Mouse (Mus musculus): Measurements from ENCODE around the gene Ubtd2. TPM values are rescaled to one million over a fixed set of nuclear protein-coding genes. Genes with fewer than 3 reads are reported as not detected.

Ubtd2 gene
- 61.5 and 61.7 TPM in 2 replicates for polyA plus RNA-seq (2014; fragmentation: Nextera tagmentation; extraction: Ambion mirVana)

DNA sequence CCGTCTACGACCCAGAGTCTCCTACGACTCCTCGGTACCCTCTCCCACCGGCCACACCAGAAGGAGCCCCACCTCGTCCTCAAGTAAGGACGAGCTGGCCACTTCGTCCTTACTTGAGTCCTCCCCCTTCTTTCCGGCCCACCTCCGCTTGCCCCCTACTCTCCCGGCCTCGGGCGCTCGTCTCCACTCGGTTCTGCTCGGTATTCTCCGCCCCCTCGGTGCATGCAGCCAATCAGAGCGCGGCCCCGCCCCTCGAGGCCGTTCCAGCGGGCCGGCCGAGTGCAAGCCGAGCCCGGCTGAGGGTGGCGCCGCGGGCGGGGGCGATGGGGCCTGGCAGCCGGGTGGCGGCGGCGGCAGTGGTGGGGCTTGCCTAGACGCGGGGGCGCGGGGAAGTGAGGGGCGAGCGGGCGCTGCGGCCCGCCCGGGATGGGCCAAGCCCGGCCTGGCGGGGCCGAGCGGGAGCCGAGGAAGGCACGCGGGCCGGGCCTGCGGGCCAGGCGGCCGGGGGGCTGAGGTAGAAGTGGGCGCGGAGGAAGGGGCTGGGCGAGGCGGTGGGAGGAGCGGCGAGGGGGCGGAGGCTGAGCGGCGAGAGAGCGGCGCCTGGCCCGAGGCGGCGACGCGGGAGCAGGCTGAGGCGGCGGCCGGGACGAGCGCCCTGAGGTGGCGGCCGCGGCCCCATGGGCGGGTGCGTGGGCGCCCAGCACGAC is at the start of gene Ubtd2:
Gene Ubtd2 (plus strand): TSS at position 571 of the 707 bp plus-strand sequence.
- no peaks in the 10 kb centered on the region for H3K4me1 ChIP-seq (ENCODE audit: control insufficient read depth, insufficient read depth, low read length)
- peak; percentile 97 for ATAC-seq (ENCODE audit: insufficient number of reproducible peaks, insufficient read depth, low FRiP score, low read depth)
- peak within 1 kb of the TSS; percentile 96 for H3K4me3 ChIP-seq (ENCODE audit: low read depth, low read length)
- WGBS = 1% methylated on average over 69 of the region's 86 CpGs
- peak within 1 kb of the TSS; percentile 94 for H3K27ac ChIP-seq (ENCODE audit: low read length)
- peak within 1 kb of the TSS; percentile 86 for H3K9ac ChIP-seq (replicated peaks; ENCODE audit: low read depth, low read length)
- no peaks in the 10 kb centered on the region for H3K27me3 ChIP-seq (ENCODE audit: control insufficient read depth, insufficient read depth, low read length)
- no peaks in the 10 kb centered on the region for H3K9me3 ChIP-seq (ENCODE audit: control insufficient read depth, low read depth, low read length)
- no peaks in the 10 kb centered on the region for H3K36me3 ChIP-seq (ENCODE audit: control insufficient read depth, insufficient read depth, low read length)
- H3K4me2 ChIP-seq (replicated peaks; ENCODE audit: low read depth, low read length) = peak within 1 kb of the TSS; percentile 78

DNA sequence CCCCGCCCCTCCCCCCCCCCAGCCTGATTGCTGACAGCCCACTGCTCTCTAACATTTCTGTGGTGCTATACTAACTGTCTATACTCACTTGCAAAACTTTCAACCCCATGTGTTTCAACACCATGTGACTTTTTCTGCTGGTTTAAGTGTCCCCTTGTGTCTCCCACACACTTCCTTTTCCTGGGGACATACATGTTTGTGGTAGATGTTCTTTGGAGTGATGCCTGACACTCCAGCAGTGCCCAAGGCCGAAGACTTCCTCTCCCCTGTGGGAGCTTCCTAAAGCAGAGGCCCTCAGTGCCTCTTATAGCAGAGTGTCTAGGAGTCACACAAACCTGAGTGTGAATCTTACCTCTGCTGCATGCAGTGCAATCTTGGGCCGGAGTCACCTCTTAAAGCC is 47.3 kb upstream of the Ubtd2 start:
- H3K27ac ChIP-seq (ENCODE audit: low read length) = no peak overlapping the region
- H3K4me2 ChIP-seq (replicated peaks; ENCODE audit: low read depth, low read length) = no peak overlapping the region
- no peaks in the 10 kb centered on the region for H3K27me3 ChIP-seq (ENCODE audit: control insufficient read depth, insufficient read depth, low read length)
- H3K36me3 ChIP-seq (ENCODE audit: control insufficient read depth, insufficient read depth, low read length) = peaks cover 27% of the 10 kb centered on the region
- no peak overlapping the region for H3K4me3 ChIP-seq (ENCODE audit: low read depth, low read length)
- ATAC-seq (ENCODE audit: insufficient number of reproducible peaks, insufficient read depth, low FRiP score, low read depth) = no peak
- no peaks in the 10 kb centered on the region for H3K9me3 ChIP-seq (ENCODE audit: control insufficient read depth, low read depth, low read length)
- no peak overlapping the region for H3K9ac ChIP-seq (replicated peaks; ENCODE audit: low read depth, low read length)
- 74% methylated on average over 3 of the region's 3 CpGs for WGBS
- no peaks in the 10 kb centered on the region for H3K4me1 ChIP-seq (ENCODE audit: control insufficient read depth, insufficient read depth, low read length)

- Histone ChIP-seq H3K27ac (ENCODE audit: low read length) (no peak overlapping the region), H3K27me3 (ENCODE audit: control insufficient read depth, insufficient read depth, low read length) (no peaks in the 10 kb centered on the region), H3K4me3 (ENCODE audit: low read depth, low read length) (no peak overlapping the region), H3K4me1 (ENCODE audit: control insufficient read depth, insufficient read depth, low read length) (no peaks in the 10 kb centered on the region), H3K9me3 (ENCODE audit: control insufficient read depth, low read depth, low read length) (no peaks in the 10 kb centered on the region), H3K36me3 (ENCODE audit: control insufficient read depth, insufficient read depth, low read length) (peaks cover 24% of the 10 kb centered on the region; the same call in 1 of the 2 replicates), H3K9ac (replicated peaks; ENCODE audit: low read depth, low read length) (no peak overlapping the region), H3K4me2 (replicated peaks; ENCODE audit: low read depth, low read length) (no peak overlapping the region)
- no peak for ATAC-seq (ENCODE audit: insufficient number of reproducible peaks, insufficient read depth, low FRiP score, low read depth)
Measured at GRCm38 (mm10) chr11:32409052-32409451, 46.1 kb upstream of the Ubtd2 start.

DNA sequence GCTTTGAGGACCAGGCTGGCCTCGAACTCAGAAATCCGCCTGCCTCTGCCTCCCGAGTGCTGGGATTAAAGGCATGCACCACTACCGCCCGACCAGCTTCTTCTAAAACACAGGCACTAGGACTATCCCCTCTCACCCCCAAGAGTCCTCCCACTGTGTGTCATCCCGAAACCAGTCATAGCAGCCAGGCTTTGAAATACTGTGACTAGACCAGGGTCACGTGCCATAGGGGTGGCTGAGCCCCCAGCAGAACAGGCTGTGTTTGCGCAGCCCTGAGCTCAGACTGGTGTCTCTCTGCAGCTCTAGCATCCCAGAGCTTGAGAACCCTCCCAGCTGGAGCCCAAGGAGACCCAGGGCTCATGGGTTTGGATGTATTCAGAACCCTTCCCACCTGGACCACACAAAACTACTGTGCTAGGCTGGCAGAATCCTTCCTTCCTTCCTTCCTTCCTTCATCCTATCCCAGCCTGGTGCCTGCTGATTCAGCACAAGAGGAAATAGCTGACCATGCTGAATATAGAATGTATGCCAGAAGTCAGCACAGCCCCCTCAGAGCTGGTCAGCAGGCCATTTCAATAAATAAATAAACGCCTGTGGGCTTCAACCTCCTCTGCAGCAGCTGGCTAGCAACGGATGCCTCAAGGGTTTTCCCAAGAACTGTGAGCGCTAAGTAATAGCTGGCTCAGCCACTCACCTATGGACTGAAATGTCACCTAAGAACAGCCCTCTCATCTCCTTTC is 45.2 kb upstream of the Ubtd2 start:
- peaks cover 29% of the 10 kb centered on the region; the same call in 1 of the 2 replicates for H3K36me3 ChIP-seq (ENCODE audit: control insufficient read depth, insufficient read depth, low read length)
- no peak for ATAC-seq (ENCODE audit: insufficient number of reproducible peaks, insufficient read depth, low FRiP score, low read depth)
- no peaks in the 10 kb centered on the region for H3K9me3 ChIP-seq (ENCODE audit: control insufficient read depth, low read depth, low read length)
- WGBS = 81% methylated on average over 11 of the region's 11 CpGs
- H3K4me2 ChIP-seq (replicated peaks; ENCODE audit: low read depth, low read length) = no peak overlapping the region
- no peak overlapping the region for H3K27ac ChIP-seq (ENCODE audit: low read length)
- H3K9ac ChIP-seq (replicated peaks; ENCODE audit: low read depth, low read length) = no peak overlapping the region
- no peaks in the 10 kb centered on the region for H3K27me3 ChIP-seq (ENCODE audit: control insufficient read depth, insufficient read depth, low read length)
- no peak overlapping the region for H3K4me3 ChIP-seq (ENCODE audit: low read depth, low read length)
- H3K4me1 ChIP-seq (ENCODE audit: control insufficient read depth, insufficient read depth, low read length) = no peaks in the 10 kb centered on the region

- Histone ChIP-seq H3K27me3 (ENCODE audit: control insufficient read depth, insufficient read depth, low read length) (no peaks in the 10 kb centered on the region), H3K36me3 (ENCODE audit: control insufficient read depth, insufficient read depth, low read length) (peaks cover 72% of the 10 kb centered on the region), H3K4me3 (ENCODE audit: low read depth, low read length) (no peak overlapping the region), H3K4me1 (ENCODE audit: control insufficient read depth, insufficient read depth, low read length) (no peaks in the 10 kb centered on the region), H3K9ac (replicated peaks; ENCODE audit: low read depth, low read length) (no peak overlapping the region), H3K9me3 (ENCODE audit: control insufficient read depth, low read depth, low read length) (no peaks in the 10 kb centered on the region), H3K27ac (ENCODE audit: low read length) (no peak overlapping the region), H3K4me2 (replicated peaks; ENCODE audit: low read depth, low read length) (no peak overlapping the region)
- WGBS = 75% methylated on average over 5 of the region's 5 CpGs
- no peak for ATAC-seq (ENCODE audit: insufficient number of reproducible peaks, insufficient read depth, low FRiP score, low read depth)
Measured at GRCm38 (mm10) chr11:32420001-32420400, 35.2 kb upstream of the Ubtd2 start.

DNA sequence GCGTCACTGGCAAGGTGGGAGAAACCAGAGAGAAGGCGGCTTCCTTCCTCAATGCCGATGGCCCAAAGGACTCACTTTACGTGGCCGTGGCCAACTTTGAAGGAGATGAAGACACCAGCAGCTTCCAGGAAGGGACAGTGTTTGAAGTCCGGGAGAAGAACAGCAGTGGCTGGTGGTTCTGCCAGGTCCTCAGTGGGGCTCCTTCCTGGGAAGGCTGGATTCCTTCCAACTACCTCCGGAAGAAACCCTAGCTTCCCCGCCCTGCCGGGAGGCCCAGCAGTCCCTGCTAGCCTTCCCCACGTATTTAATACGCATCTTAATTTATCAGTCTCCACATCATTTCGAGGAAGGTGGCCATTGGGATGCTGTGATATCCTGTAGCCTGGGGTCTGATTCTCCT is 31.9 kb upstream of the Ubtd2 start:
- no peaks in the 10 kb centered on the region for H3K27me3 ChIP-seq (ENCODE audit: control insufficient read depth, insufficient read depth, low read length)
- H3K27ac ChIP-seq (ENCODE audit: low read length) = no peak overlapping the region
- no peak overlapping the region for H3K4me2 ChIP-seq (replicated peaks; ENCODE audit: low read depth, low read length)
- no peaks in the 10 kb centered on the region for H3K4me1 ChIP-seq (ENCODE audit: control insufficient read depth, insufficient read depth, low read length)
- WGBS = 79% methylated on average over 12 of the region's 12 CpGs
- H3K9me3 ChIP-seq (ENCODE audit: control insufficient read depth, low read depth, low read length) = no peaks in the 10 kb centered on the region
- H3K36me3 ChIP-seq (ENCODE audit: control insufficient read depth, insufficient read depth, low read length) = peaks cover 52% of the 10 kb centered on the region
- no peak for ATAC-seq (ENCODE audit: insufficient number of reproducible peaks, insufficient read depth, low FRiP score, low read depth)
- no peak overlapping the region for H3K9ac ChIP-seq (replicated peaks; ENCODE audit: low read depth, low read length)
- H3K4me3 ChIP-seq (ENCODE audit: low read depth, low read length) = no peak overlapping the region

DNA sequence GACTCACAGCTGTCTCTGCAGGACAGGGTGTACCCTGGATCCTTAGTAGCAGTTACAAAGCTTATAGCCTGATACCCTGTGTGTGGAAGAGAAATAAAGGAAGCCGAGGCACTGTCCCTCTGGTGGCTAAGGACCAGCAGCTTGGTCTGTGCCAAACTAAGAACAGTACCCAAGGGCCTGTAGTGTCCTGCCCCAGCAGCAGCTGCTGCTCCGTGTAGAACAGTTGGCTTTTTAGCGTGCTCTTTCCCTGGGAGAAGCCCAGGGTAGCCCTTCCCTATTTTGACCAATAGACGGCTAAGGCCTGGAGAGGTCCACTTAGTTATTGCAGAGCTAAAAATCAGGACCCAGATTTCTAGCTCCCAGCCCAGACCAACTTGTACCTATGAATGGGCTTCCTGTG is 30.6 kb upstream of the Ubtd2 start:
- Histone ChIP-seq H3K9me3 (ENCODE audit: control insufficient read depth, low read depth, low read length) (no peaks in the 10 kb centered on the region), H3K27ac (ENCODE audit: low read length) (no peak overlapping the region), H3K27me3 (ENCODE audit: control insufficient read depth, insufficient read depth, low read length) (no peaks in the 10 kb centered on the region), H3K9ac (replicated peaks; ENCODE audit: low read depth, low read length) (no peak overlapping the region), H3K4me2 (replicated peaks; ENCODE audit: low read depth, low read length) (no peak overlapping the region), H3K4me1 (ENCODE audit: control insufficient read depth, insufficient read depth, low read length) (no peaks in the 10 kb centered on the region), H3K4me3 (ENCODE audit: low read depth, low read length) (no peak overlapping the region), H3K36me3 (ENCODE audit: control insufficient read depth, insufficient read depth, low read length) (peaks cover 45% of the 10 kb centered on the region)
- no peak for ATAC-seq (ENCODE audit: insufficient number of reproducible peaks, insufficient read depth, low FRiP score, low read depth)
- 91% methylated on average over 4 of the region's 4 CpGs for WGBS

- H3K4me1 ChIP-seq (ENCODE audit: control insufficient read depth, insufficient read depth, low read length) = no peaks in the 10 kb centered on the region
- WGBS = 72% methylated on average over 10 of the region's 10 CpGs
- H3K27me3 ChIP-seq (ENCODE audit: control insufficient read depth, insufficient read depth, low read length) = no peaks in the 10 kb centered on the region
- H3K27ac ChIP-seq (ENCODE audit: low read length) = no peak overlapping the region
- no peak for ATAC-seq (ENCODE audit: insufficient number of reproducible peaks, insufficient read depth, low FRiP score, low read depth)
- H3K36me3 ChIP-seq (ENCODE audit: control insufficient read depth, insufficient read depth, low read length) = peaks cover 42% of the 10 kb centered on the region
- no peak overlapping the region for H3K4me2 ChIP-seq (replicated peaks; ENCODE audit: low read depth, low read length)
- no peak overlapping the region for H3K9ac ChIP-seq (replicated peaks; ENCODE audit: low read depth, low read length)
- H3K4me3 ChIP-seq (ENCODE audit: low read depth, low read length) = no peak overlapping the region
- H3K9me3 ChIP-seq (ENCODE audit: control insufficient read depth, low read depth, low read length) = no peaks in the 10 kb centered on the region
Measured at GRCm38 (mm10) chr11:32425043-32425658, 30.0 kb upstream of the Ubtd2 start.
